Mouse (Mus musculus): ENCODE data around the gene Nab2.

GRCm38 (mm10) chr10:127674046-127674655 lies 5.8 kb upstream of the Nab2 start:
- no peak for TF ChIP-seq CTCF (IDR thresholded peaks at IDR 0.05; ENCODE audit: low read depth)
- TF ChIP-seq EP300 (optimal IDR thresholded peaks at IDR 0.05) = no peak

Data from stomach, postnatal 0 days (tissue).